Mouse (Mus musculus) embryonic fibroblast, embryonic 13.5 days (primary cell): Measurements from ENCODE around the gene Gm20431.

Experiments
- CTCF ChIP-seq: IDR thresholded peaks from 2 replicates; pipeline ENCODE4 v1.5.1; 2011; ENCODE audit warnings: mild to moderate bottlenecking, control low read depth, low read length, moderate library complexity, borderline replicate concordance; ENCODE audit not compliant: insufficient read depth
- POLR2A ChIP-seq: IDR thresholded peaks from 2 replicates; pipeline ENCODE4 v1.6.1; 2011; ENCODE audit warnings: low read depth, mild to moderate bottlenecking, control low read depth, low read length, moderate library complexity

DNA sequence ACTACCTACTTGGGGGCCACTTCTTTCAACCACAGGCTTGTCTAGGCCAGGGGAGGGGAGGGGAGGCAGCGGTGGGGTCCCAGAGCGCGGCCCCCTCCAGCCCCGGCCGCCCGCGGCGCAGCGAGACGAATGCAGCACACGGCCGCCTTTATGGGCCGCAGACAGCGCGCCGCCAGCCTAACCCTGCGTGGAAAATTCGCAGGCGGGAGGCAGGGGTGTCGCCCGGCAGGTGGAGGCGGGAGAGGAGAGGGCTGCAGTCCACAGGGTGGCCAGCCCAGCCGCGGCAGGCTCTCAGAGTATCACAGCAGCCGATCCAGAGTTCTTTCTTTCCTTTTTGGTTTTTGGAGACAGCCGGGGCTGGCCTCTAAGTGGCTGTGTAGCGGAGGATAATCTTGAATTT lies 101.9 kb downstream of the Gm20431 start:
- no peak for TF ChIP-seq CTCF
- TF ChIP-seq POLR2A, result no peak
